Mouse (Mus musculus) CH12.LX (cell line): Measurements from ENCODE around the gene Cdipt.

Source experiments
- CTCF ChIP-seq, 2 experiments: IDR thresholded peaks in 1 of 2; conservative IDR thresholded peaks in 1 of 2; 2 replicates each; pipeline ENCODE4 v1.5.1; 2011 to 2012; ENCODE audit warnings: low read depth in 2 of 2, low read length in 2 of 2, improper control_type of control experiment in 1 of 2, inconsistent platforms in 1 of 2, mild to moderate bottlenecking in 1 of 2, moderate library complexity in 1 of 2
- E2F4 ChIP-seq: IDR thresholded peaks from 2 replicates; pipeline ENCODE4 v1.6.1; 2011; ENCODE audit warnings: low read depth, low read length, improper control_type of control experiment; ENCODE audit not compliant: insufficient replicate concordance
- POLR2A ChIP-seq: IDR thresholded peaks from 2 replicates; pipeline ENCODE4 v1.6.1; 2011; ENCODE audit warnings: low read depth, mild to moderate bottlenecking, improper control_type of control experiment, low read length

DNA sequence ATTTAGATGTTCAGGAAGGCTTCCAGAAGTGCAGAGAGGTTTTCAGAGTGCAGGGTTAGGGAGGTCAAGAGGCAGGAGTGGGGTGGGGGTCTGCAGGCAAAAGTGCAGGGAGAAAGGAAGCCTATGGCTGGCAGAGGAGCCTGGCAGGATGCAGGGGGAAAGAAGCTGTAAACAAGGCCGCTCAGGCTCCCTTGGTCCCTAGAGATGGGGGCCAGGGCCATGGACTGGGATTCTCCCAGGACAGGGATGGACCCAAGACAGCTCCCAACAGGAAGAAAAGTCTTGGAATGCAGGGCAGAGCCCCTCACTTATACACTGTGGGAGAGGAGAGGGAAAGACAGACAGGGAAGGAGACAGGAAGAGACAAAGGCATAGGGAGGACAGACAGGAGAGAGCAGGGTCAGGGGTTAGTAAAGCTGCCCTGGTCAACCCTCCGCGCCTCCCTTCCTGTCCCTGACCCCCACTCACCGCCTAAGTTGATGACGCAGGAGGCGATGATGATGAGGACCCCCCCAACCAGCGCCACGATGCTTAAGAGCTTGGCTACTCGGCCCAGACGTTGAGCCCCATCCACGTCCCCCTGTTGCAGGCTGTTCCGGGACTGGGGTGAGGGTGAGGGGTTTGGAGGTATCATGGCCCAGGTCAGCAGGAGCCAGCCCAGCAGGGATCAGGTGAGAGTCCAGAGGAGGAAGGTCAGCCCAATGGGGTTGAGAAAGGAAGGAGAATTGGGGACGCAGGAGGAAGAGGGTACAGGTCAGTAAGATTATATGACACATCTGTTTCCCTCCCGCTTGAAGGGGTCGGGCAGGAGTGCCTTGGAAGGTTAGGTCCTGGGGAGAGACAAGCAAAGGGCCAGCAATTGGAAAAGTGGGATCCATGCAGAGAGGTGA, 42.9 kb downstream of the Cdipt start:
- no peak for TF ChIP-seq CTCF (conservative IDR thresholded peaks at IDR 0.05 in 1 of 2, IDR thresholded peaks at IDR 0.05 in 1 of 2; ENCODE audit: low read depth in 2 of 2, low read length in 2 of 2)
- no peak for TF ChIP-seq POLR2A
- no peak for TF ChIP-seq E2F4
